ENCODE assay signal across 8 mouse cellular contexts in the genomic region with DNA sequence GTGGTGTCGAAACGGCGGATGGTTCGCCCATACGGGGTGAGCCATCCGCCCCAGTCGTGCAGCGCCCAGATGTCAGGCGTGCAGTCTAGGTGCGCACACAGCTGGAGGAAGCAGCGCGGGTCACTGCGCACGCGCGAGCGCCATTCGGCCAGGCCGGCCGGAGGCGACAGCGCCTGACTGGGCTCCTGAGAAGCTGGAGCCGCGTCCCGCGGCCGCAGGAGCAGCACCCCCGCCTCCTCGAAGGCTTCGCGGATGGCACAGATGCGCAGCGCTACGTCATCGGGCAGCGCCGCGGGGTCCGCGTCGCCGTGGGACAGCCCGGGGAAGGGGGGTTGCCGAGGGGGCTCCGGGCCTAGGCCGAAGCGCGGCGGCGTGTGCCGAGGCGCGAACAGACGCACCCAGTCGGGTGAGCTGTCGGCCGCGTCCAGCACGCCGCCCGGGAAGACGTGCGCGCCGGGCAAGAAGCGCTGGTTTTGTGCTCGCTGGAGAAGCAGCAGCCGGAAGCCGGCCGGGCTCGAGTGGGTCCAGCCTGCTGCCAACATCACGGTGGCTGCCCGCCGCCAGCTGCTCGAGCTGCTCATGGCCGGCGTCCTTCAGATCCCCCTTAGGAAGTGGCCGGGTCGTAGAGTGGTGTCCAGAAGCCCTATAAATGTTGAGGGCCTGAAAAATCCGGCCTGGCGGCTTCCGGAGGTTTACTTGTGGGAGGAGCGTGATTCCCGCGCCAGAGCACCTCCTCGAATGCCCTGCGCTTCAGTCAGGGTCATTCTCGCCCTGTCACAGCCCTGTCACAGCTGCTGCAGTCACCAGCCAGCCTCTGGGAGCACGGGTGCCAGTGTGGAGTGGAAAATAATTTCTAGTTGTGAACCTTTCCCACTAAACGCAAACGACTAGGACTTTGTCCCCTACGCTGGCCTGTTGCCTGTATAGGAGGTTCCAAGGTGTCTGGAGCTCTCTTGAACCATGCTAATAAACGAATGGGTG. TPM values are rescaled to one million over a fixed set of nuclear protein-coding genes. Genes with fewer than 3 reads are reported as not detected.
A peak's percentile ranks its signal among the peaks of the same experiment; 100 is the strongest.
DNase-seq lines count a peak whose midpoint lies in the region; ATAC-seq lines count a peak whose summit lies in the region.

No protein-coding gene starts in this region.

- peaks cover 8% of the 10 kb centered on the region for H3K36me3 ChIP-seq in embryonic facial prominence, embryonic 14.5 days (ENCODE audit: control insufficient read depth, insufficient read depth, low read length)
- peaks cover 3% of the 10 kb centered on the region for H3K36me3 ChIP-seq in kidney, embryonic 14.5 days (ENCODE audit: control insufficient read depth, insufficient read depth, low read length)
- H3K36me3 ChIP-seq in limb, embryonic 15.5 days, result peaks cover 4% of the 10 kb centered on the region

- peak overlapping the region; percentile 97 for H3K27ac ChIP-seq in embryonic facial prominence, embryonic 14.5 days (replicated peaks; ENCODE audit: low read depth, low read length)
- H3K27ac ChIP-seq in kidney, embryonic 14.5 days (ENCODE audit: low read depth, low read length), result peak overlapping the region; percentile 97
- peak overlapping the region; percentile 97 for H3K27ac ChIP-seq in limb, embryonic 15.5 days

- ATAC-seq in embryonic facial prominence, embryonic 14.5 days (ENCODE audit: low read depth), result peak; percentile 93
- peak; percentile 94 for ATAC-seq in kidney, embryonic 14.5 days (ENCODE audit: low FRiP score, low TSS enrichment)
- ATAC-seq in limb, embryonic 15.5 days (ENCODE audit: insufficient number of reproducible peaks, low FRiP score, low TSS enrichment, low read depth), result peak; percentile 85

- H3K4me2 ChIP-seq in embryonic facial prominence, embryonic 14.5 days (ENCODE audit: low read depth, low read length), result peak overlapping the region; percentile 98
- peak overlapping the region; percentile 97 for H3K4me2 ChIP-seq in kidney, embryonic 14.5 days (replicated peaks; ENCODE audit: low read depth, low read length)
- peak overlapping the region; percentile 97 for H3K4me2 ChIP-seq in limb, embryonic 15.5 days

- peak overlapping the region; percentile 98 for H3K9ac ChIP-seq in embryonic facial prominence, embryonic 14.5 days (ENCODE audit: low read depth, low read length)
- H3K9ac ChIP-seq in kidney, embryonic 14.5 days (ENCODE audit: low read depth, low read length), result peak overlapping the region; percentile 96
- H3K9ac ChIP-seq in limb, embryonic 15.5 days, result peak overlapping the region; percentile 94

- H3K4me3 ChIP-seq in embryonic facial prominence, embryonic 14.5 days (ENCODE audit: low read depth, low read length), result peak overlapping the region; percentile 86
- H3K4me3 ChIP-seq in kidney, embryonic 14.5 days (ENCODE audit: low read length), result peak overlapping the region; percentile 80
- H3K4me3 ChIP-seq in limb, embryonic 15.5 days, result peak overlapping the region; percentile 74

- peak; percentile 82 for DNase-seq in 3T3-L1 (ENCODE audit: low read depth, low spot score)
- DNase-seq in adrenal gland, postnatal 4 days (ENCODE audit: low spot score in 2 of 2), result peak; percentile 69 to 75
- DNase-seq in embryonic facial prominence, embryonic 14.5 days (ENCODE audit: low spot score), result peak; percentile 94
- DNase-seq in heart, adult 9 months (ENCODE audit: low spot score in 2 of 2), result peak; percentile 84 to 87
- DNase-seq in monocyte, adult 2 months (ENCODE audit: low read depth in 1 of 2, low spot score in 2 of 2), result peak; percentile 59 to 76
- DNase-seq in spleen, postnatal 36 days (ENCODE audit: low spot score in 2 of 2), result peak; percentile 78 to 81

- WGBS in embryonic facial prominence, embryonic 14.5 days, result 1% methylated on average over 49 of the region's 93 CpGs
- WGBS in kidney, embryonic 14.5 days, result under 1% methylated on average over 90 of the region's 93 CpGs
- WGBS in limb, embryonic 15.5 days, result under 1% methylated on average over 92 of the region's 93 CpGs

- no peaks in the 10 kb centered on the region for H3K27me3 ChIP-seq in embryonic facial prominence, embryonic 14.5 days (replicated peaks; ENCODE audit: control insufficient read depth, insufficient read depth, low read length)
- no peaks in the 10 kb centered on the region for H3K27me3 ChIP-seq in kidney, embryonic 14.5 days (ENCODE audit: control insufficient read depth, insufficient read depth, low read length)
- no peaks in the 10 kb centered on the region for H3K27me3 ChIP-seq in limb, embryonic 15.5 days

- no peaks in the 10 kb centered on the region for H3K9me3 ChIP-seq in embryonic facial prominence, embryonic 14.5 days (ENCODE audit: control insufficient read depth, low read length)
- no peaks in the 10 kb centered on the region for H3K9me3 ChIP-seq in kidney, embryonic 14.5 days (ENCODE audit: control insufficient read depth, low read length)
- H3K9me3 ChIP-seq in limb, embryonic 15.5 days, result no peaks in the 10 kb centered on the region

- H3K4me1 ChIP-seq in embryonic facial prominence, embryonic 14.5 days (ENCODE audit: control insufficient read depth, insufficient read depth, low read length), result peaks cover 5% of the 10 kb centered on the region; the same call in 1 of the 2 replicates
- 0 out of 2 replicates have a peak, but pooled peaks cover 3% of the 10 kb centered on the region for H3K4me1 ChIP-seq in kidney, embryonic 14.5 days (ENCODE audit: control insufficient read depth, insufficient read depth, low read length)
- H3K4me1 ChIP-seq in limb, embryonic 15.5 days, result peaks cover 16% of the 10 kb centered on the region

RNA-seq across cellular contexts. Expression of a gene that starts 0.6 kb away (rescaled TPM):
- 10 to 100 TPM; 58.7 to 59.8 TPM for total RNA-seq in adrenal gland, postnatal 4 days (2021)
- polyA plus RNA-seq in embryonic facial prominence, embryonic 14.5 days (2014; fragmentation: Nextera tagmentation; extraction: Ambion mirVana), result 57.3 and 59.0 TPM in 2 replicates
- 63.7 and 65.5 TPM in 2 replicates for polyA plus RNA-seq in kidney, embryonic 14.5 days (2014; fragmentation: Nextera tagmentation; extraction: Ambion mirVana)
- 47.5 and 49.3 TPM in 2 replicates for polyA plus RNA-seq in limb, embryonic 15.5 days (2015; fragmentation: Nextera tagmentation; extraction: Ambion mirVana)

RNA-seq across cellular contexts. Expression of a gene that starts 18.0 kb away (rescaled TPM):
- under 1 TPM; 0.11 to 0.67 TPM for total RNA-seq in adrenal gland, postnatal 4 days (2021)
- polyA plus RNA-seq in embryonic facial prominence, embryonic 14.5 days (2014; fragmentation: Nextera tagmentation; extraction: Ambion mirVana), result 0.17 and 0.66 TPM in 2 replicates
- polyA plus RNA-seq in kidney, embryonic 14.5 days (2014; fragmentation: Nextera tagmentation; extraction: Ambion mirVana), result 0.26 and 0.30 TPM in 2 replicates
- polyA plus RNA-seq in limb, embryonic 15.5 days (2015; fragmentation: Nextera tagmentation; extraction: Ambion mirVana), result 0.19 and 0.36 TPM in 2 replicates

RNA-seq across cellular contexts. Expression of a gene that starts 29.9 kb away (rescaled TPM):
- under 1 TPM; 0.34 to 0.39 TPM for total RNA-seq in adrenal gland, postnatal 4 days (2021)
- polyA plus RNA-seq in embryonic facial prominence, embryonic 14.5 days (2014; fragmentation: Nextera tagmentation; extraction: Ambion mirVana), result 0.17 and 0.22 TPM in 2 replicates
- 0.17 and 0.28 TPM in 2 replicates for polyA plus RNA-seq in kidney, embryonic 14.5 days (2014; fragmentation: Nextera tagmentation; extraction: Ambion mirVana)
- polyA plus RNA-seq in limb, embryonic 15.5 days (2015; fragmentation: Nextera tagmentation; extraction: Ambion mirVana), result 0.52 and 0.63 TPM in 2 replicates

RNA-seq across cellular contexts. Expression of a gene that starts 30.5 kb away (rescaled TPM):
- 10 to 100 TPM; 31.8 to 33.8 TPM for total RNA-seq in adrenal gland, postnatal 4 days (2021)
- 42.0 and 46.3 TPM in 2 replicates for polyA plus RNA-seq in embryonic facial prominence, embryonic 14.5 days (2014; fragmentation: Nextera tagmentation; extraction: Ambion mirVana)
- polyA plus RNA-seq in kidney, embryonic 14.5 days (2014; fragmentation: Nextera tagmentation; extraction: Ambion mirVana), result 15.0 and 37.4 TPM in 2 replicates
- 54.4 and 55.0 TPM in 2 replicates for polyA plus RNA-seq in limb, embryonic 15.5 days (2015; fragmentation: Nextera tagmentation; extraction: Ambion mirVana)

Comparison
In these comparisons a context has a peak if more than half of its experiments do, and no peak if none do; other contexts are left out.
1. Peak in every context shown above with its lines: DNase-seq, ATAC-seq, H3K4me3 ChIP-seq and H3K27ac ChIP-seq.